Mouse (Mus musculus): ENCODE measurements at regions not wholly inside any gene's neighbourhood (a gene's known extent, or its start where the extent isn't known, plus 50 kb on each side); places are given as distances from the start of the nearest gene placed in this dataset.
"Not testable (repeated sequence)": the region's sequence is repeated elsewhere in the genome, so short reads cannot be mapped to it uniquely, and the experiment has no call there.

- no peak for DNase-seq (ENCODE audit: low read depth)
Observed at GRCm38 (mm10) chr4:7422787-7423186, 816.1 kb downstream of the Car8 start.

GRCm38 (mm10) chr4:7414301-7414700, 824.5 kb downstream of the Car8 start:
- DNase-seq (ENCODE audit: low read depth), result no peak

GRCm38 (mm10) chr4:7392696-7393095, 846.1 kb downstream of the Car8 start:
- DNase-seq (ENCODE audit: low read depth), result no peak

- DNase-seq (ENCODE audit: low read depth), result no peak
Observed at GRCm38 (mm10) chr4:7391596-7391995, 847.2 kb downstream of the Car8 start.

GRCm38 (mm10) chr4:7385069-7385468, 853.8 kb downstream of the Car8 start:
- no peak for DNase-seq (ENCODE audit: low read depth)

- DNase-seq (ENCODE audit: low read depth), result no peak
Observed at GRCm38 (mm10) chr4:7379996-7380395, 858.8 kb downstream of the Car8 start.

- DNase-seq (ENCODE audit: low read depth), result no peak
Observed at GRCm38 (mm10) chr4:7364238-7365040, 874.4 kb downstream of the Car8 start.

- DNase-seq (ENCODE audit: low read depth), result no peak
Observed at GRCm38 (mm10) chr4:7363508-7363907, 875.3 kb downstream of the Car8 start.

- no peak for DNase-seq (ENCODE audit: low read depth)
Observed at GRCm38 (mm10) chr4:7356202-7356601, 882.6 kb downstream of the Car8 start.

GRCm38 (mm10) chr4:7347317-7347716, 891.5 kb downstream of the Car8 start:
- DNase-seq (ENCODE audit: low read depth), result no peak

- DNase-seq (ENCODE audit: low read depth), result no peak
Observed at GRCm38 (mm10) chr4:7341159-7341558, 897.7 kb downstream of the Car8 start.

- no peak for DNase-seq (ENCODE audit: low read depth)
Observed at GRCm38 (mm10) chr4:7314261-7314660, 924.6 kb downstream of the Car8 start.

GRCm38 (mm10) chr4:7313219-7313618, 925.6 kb downstream of the Car8 start:
- no peak for DNase-seq (ENCODE audit: low read depth)

- DNase-seq (ENCODE audit: low read depth), result no peak
Observed at GRCm38 (mm10) chr4:7312160-7312559, 926.7 kb downstream of the Car8 start.

GRCm38 (mm10) chr4:7269047-7269446, 969.8 kb downstream of the Car8 start:
- DNase-seq (ENCODE audit: low read depth), result no peak

- DNase-seq (ENCODE audit: low read depth), result no peak
Observed at GRCm38 (mm10) chr4:7256486-7256885, 982.4 kb downstream of the Car8 start.

GRCm38 (mm10) chr4:7253616-7254015, 985.2 kb downstream of the Car8 start:
- no peak for DNase-seq (ENCODE audit: low read depth)

GRCm38 (mm10) chr4:7251641-7252040, 987.2 kb downstream of the Car8 start:
- no peak for DNase-seq (ENCODE audit: low read depth)

GRCm38 (mm10) chr4:7247816-7248215, 991.0 kb downstream of the Car8 start:
- DNase-seq (ENCODE audit: low read depth), result no peak

- no peak for DNase-seq (ENCODE audit: low read depth)
Observed at GRCm38 (mm10) chr4:7247244-7247643, 991.6 kb downstream of the Car8 start.

GRCm38 (mm10) chr4:7246828-7247227, 992.0 kb downstream of the Car8 start:
- no peak for DNase-seq (ENCODE audit: low read depth)

GRCm38 (mm10) chr4:7245653-7246052, 993.2 kb downstream of the Car8 start:
- DNase-seq (ENCODE audit: low read depth), result no peak

GRCm38 (mm10) chr4:7237848-7238247, 1001.0 kb downstream of the Car8 start:
- DNase-seq (ENCODE audit: low read depth), result no peak

GRCm38 (mm10) chr4:7234537-7234936, 1004.3 kb downstream of the Car8 start:
- not testable (repeated sequence) for DNase-seq (ENCODE audit: low read depth)

Data from fibroblast of lung, adult 2 months (primary cell).